Mouse (Mus musculus): ENCODE data around the gene Gtf3c4. TPM values are rescaled to one million over a fixed set of nuclear protein-coding genes. Genes with fewer than 3 reads are reported as not detected.

Gtf3c4 gene
- 12.3 and 14.3 TPM in 2 replicates for polyA plus RNA-seq (2015; fragmentation: Nextera tagmentation; extraction: Ambion mirVana)

GRCm38 (mm10) chr2:28840222-28840951 lies at the start of gene Gtf3c4, which contains the start of gene Ddx31:
Gene Gtf3c4 (minus strand): TSS chr2:28840360.
Gene Ddx31 (plus strand): TSS chr2:28840406.
- Histone ChIP-seq H3K4me1 (peaks cover 36% of the 10 kb centered on the region), H3K9me3 (no peaks in the 10 kb centered on the region), H3K27ac (peak within 1 kb of the TSS; percentile 93), H3K4me2 (peak within 1 kb of the TSS; percentile 78), H3K9ac (peak within 1 kb of the TSS; percentile 97), H3K4me3 (peak within 1 kb of the TSS; percentile 99), H3K27me3 (no peaks in the 10 kb centered on the region), H3K36me3 (peaks cover 13% of the 10 kb centered on the region)
- ATAC-seq (ENCODE audit: insufficient number of reproducible peaks, low FRiP score, low TSS enrichment, low read depth), result peak; percentile 93
- WGBS, result under 1% methylated on average over 61 of the region's 63 CpGs

GRCm38 (mm10) chr2:28884914-28885313 lies 44.8 kb upstream of the Gtf3c4 start:
- H3K27ac ChIP-seq, result no peak overlapping the region
- no peak overlapping the region for H3K9ac ChIP-seq
- H3K4me1 ChIP-seq, result no peaks in the 10 kb centered on the region
- no peak overlapping the region for H3K4me3 ChIP-seq
- 61% methylated on average over 4 of the region's 4 CpGs for WGBS
- ATAC-seq (ENCODE audit: insufficient number of reproducible peaks, low FRiP score, low TSS enrichment, low read depth), result no peak
- H3K27me3 ChIP-seq, result no peaks in the 10 kb centered on the region
- no peaks in the 10 kb centered on the region for H3K9me3 ChIP-seq
- peaks cover 66% of the 10 kb centered on the region for H3K36me3 ChIP-seq
- no peak overlapping the region for H3K4me2 ChIP-seq

GRCm38 (mm10) chr2:28882826-28883485 lies 42.8 kb upstream of the Gtf3c4 start:
- Histone ChIP-seq H3K36me3 (peaks cover 57% of the 10 kb centered on the region), H3K4me2 (no peak overlapping the region), H3K4me1 (no peaks in the 10 kb centered on the region), H3K27ac (no peak overlapping the region), H3K9ac (no peak overlapping the region), H3K27me3 (no peaks in the 10 kb centered on the region), H3K4me3 (no peak overlapping the region), H3K9me3 (no peaks in the 10 kb centered on the region)
- WGBS, result 77% methylated on average over 6 of the region's 6 CpGs
- no peak for ATAC-seq (ENCODE audit: insufficient number of reproducible peaks, low FRiP score, low TSS enrichment, low read depth)

- H3K9me3 ChIP-seq, result no peaks in the 10 kb centered on the region
- no peak overlapping the region for H3K27ac ChIP-seq
- H3K27me3 ChIP-seq, result no peaks in the 10 kb centered on the region
- no peak for ATAC-seq (ENCODE audit: insufficient number of reproducible peaks, low FRiP score, low TSS enrichment, low read depth)
- H3K4me1 ChIP-seq, result no peaks in the 10 kb centered on the region
- no peak overlapping the region for H3K9ac ChIP-seq
- H3K4me2 ChIP-seq, result no peak overlapping the region
- WGBS, result 89% methylated on average over 3 of the region's 3 CpGs
- peaks cover 55% of the 10 kb centered on the region for H3K36me3 ChIP-seq
- no peak overlapping the region for H3K4me3 ChIP-seq
These were observed 41.9 kb upstream of the Gtf3c4 start for GRCm38 (mm10) chr2:28882047-28882446.

- Histone ChIP-seq H3K9ac (no peak overlapping the region), H3K27ac (no peak overlapping the region), H3K27me3 (no peaks in the 10 kb centered on the region), H3K4me2 (no peak overlapping the region), H3K36me3 (peaks cover 58% of the 10 kb centered on the region), H3K4me1 (no peaks in the 10 kb centered on the region), H3K9me3 (no peaks in the 10 kb centered on the region), H3K4me3 (no peak overlapping the region)
- no peak for ATAC-seq (ENCODE audit: insufficient number of reproducible peaks, low FRiP score, low TSS enrichment, low read depth)
- WGBS, result 94% methylated on average over 3 of the region's 3 CpGs
These were observed 41.1 kb upstream of the Gtf3c4 start for GRCm38 (mm10) chr2:28881275-28881674.

GRCm38 (mm10) chr2:28875554-28875953 lies 35.4 kb upstream of the Gtf3c4 start:
- ATAC-seq (ENCODE audit: insufficient number of reproducible peaks, low FRiP score, low TSS enrichment, low read depth), result no peak
- no peak overlapping the region for H3K4me3 ChIP-seq
- no peak overlapping the region for H3K9ac ChIP-seq
- H3K4me2 ChIP-seq, result no peak overlapping the region
- H3K36me3 ChIP-seq, result peaks cover 55% of the 10 kb centered on the region
- no peak overlapping the region for H3K27ac ChIP-seq
- H3K27me3 ChIP-seq, result no peaks in the 10 kb centered on the region
- 85% methylated on average over 11 of the region's 11 CpGs for WGBS
- H3K4me1 ChIP-seq, result no peaks in the 10 kb centered on the region
- H3K9me3 ChIP-seq, result no peaks in the 10 kb centered on the region

GRCm38 (mm10) chr2:28867495-28867894 lies 27.3 kb upstream of the Gtf3c4 start:
- no peak for ATAC-seq (ENCODE audit: insufficient number of reproducible peaks, low FRiP score, low TSS enrichment, low read depth)
- no peak overlapping the region for H3K4me3 ChIP-seq
- no peak overlapping the region for H3K4me2 ChIP-seq
- WGBS, result 66% methylated on average over 7 of the region's 7 CpGs
- H3K9me3 ChIP-seq, result no peaks in the 10 kb centered on the region
- H3K27me3 ChIP-seq, result no peaks in the 10 kb centered on the region
- peaks cover 56% of the 10 kb centered on the region for H3K36me3 ChIP-seq
- no peaks in the 10 kb centered on the region for H3K4me1 ChIP-seq
- no peak overlapping the region for H3K9ac ChIP-seq
- H3K27ac ChIP-seq, result no peak overlapping the region

- Histone ChIP-seq H3K27me3 (no peaks in the 10 kb centered on the region), H3K9me3 (no peaks in the 10 kb centered on the region), H3K4me2 (no peak overlapping the region), H3K4me3 (no peak overlapping the region), H3K27ac (no peak overlapping the region), H3K9ac (no peak overlapping the region), H3K4me1 (no peaks in the 10 kb centered on the region), H3K36me3 (peaks cover 89% of the 10 kb centered on the region)
- no peak for ATAC-seq (ENCODE audit: insufficient number of reproducible peaks, low FRiP score, low TSS enrichment, low read depth)
These were observed 23.7 kb upstream of the Gtf3c4 start for GRCm38 (mm10) chr2:28863857-28864256.

- no peak overlapping the region for H3K4me3 ChIP-seq
- no peak for ATAC-seq (ENCODE audit: insufficient number of reproducible peaks, low FRiP score, low TSS enrichment, low read depth)
- no peaks in the 10 kb centered on the region for H3K4me1 ChIP-seq
- 91% methylated on average over 8 of the region's 8 CpGs for WGBS
- H3K9me3 ChIP-seq, result no peaks in the 10 kb centered on the region
- H3K27ac ChIP-seq, result no peak overlapping the region
- no peak overlapping the region for H3K4me2 ChIP-seq
- no peak overlapping the region for H3K9ac ChIP-seq
- no peaks in the 10 kb centered on the region for H3K27me3 ChIP-seq
- peaks cover 85% of the 10 kb centered on the region for H3K36me3 ChIP-seq
These were observed 20.7 kb upstream of the Gtf3c4 start for GRCm38 (mm10) chr2:28860678-28861423.

GRCm38 (mm10) chr2:28859303-28859702 lies 19.1 kb upstream of the Gtf3c4 start:
- no peaks in the 10 kb centered on the region for H3K4me1 ChIP-seq
- H3K9me3 ChIP-seq, result no peaks in the 10 kb centered on the region
- no peak overlapping the region for H3K4me3 ChIP-seq
- no peak for ATAC-seq (ENCODE audit: insufficient number of reproducible peaks, low FRiP score, low TSS enrichment, low read depth)
- WGBS, result 89% methylated on average over 4 of the region's 4 CpGs
- H3K27ac ChIP-seq, result no peak overlapping the region
- H3K27me3 ChIP-seq, result no peaks in the 10 kb centered on the region
- no peak overlapping the region for H3K4me2 ChIP-seq
- peaks cover 83% of the 10 kb centered on the region for H3K36me3 ChIP-seq
- no peak overlapping the region for H3K9ac ChIP-seq

GRCm38 (mm10) chr2:28855773-28856172 lies 15.6 kb upstream of the Gtf3c4 start:
- WGBS, result 94% methylated on average over 2 of the region's 2 CpGs
- H3K4me2 ChIP-seq, result no peak overlapping the region
- no peak overlapping the region for H3K27ac ChIP-seq
- H3K4me1 ChIP-seq, result no peaks in the 10 kb centered on the region
- no peaks in the 10 kb centered on the region for H3K27me3 ChIP-seq
- no peak for ATAC-seq (ENCODE audit: insufficient number of reproducible peaks, low FRiP score, low TSS enrichment, low read depth)
- H3K9ac ChIP-seq, result no peak overlapping the region
- peaks cover 65% of the 10 kb centered on the region for H3K36me3 ChIP-seq
- no peaks in the 10 kb centered on the region for H3K9me3 ChIP-seq
- H3K4me3 ChIP-seq, result no peak overlapping the region

- no peak for ATAC-seq (ENCODE audit: insufficient number of reproducible peaks, low FRiP score, low TSS enrichment, low read depth)
- no peaks in the 10 kb centered on the region for H3K4me1 ChIP-seq
- WGBS, result 94% methylated on average over 3 of the region's 3 CpGs
- H3K4me2 ChIP-seq, result no peak overlapping the region
- no peaks in the 10 kb centered on the region for H3K27me3 ChIP-seq
- peaks cover 67% of the 10 kb centered on the region for H3K36me3 ChIP-seq
- H3K27ac ChIP-seq, result no peak overlapping the region
- no peaks in the 10 kb centered on the region for H3K9me3 ChIP-seq
- H3K4me3 ChIP-seq, result no peak overlapping the region
- no peak overlapping the region for H3K9ac ChIP-seq
These were observed 12.4 kb upstream of the Gtf3c4 start for GRCm38 (mm10) chr2:28852594-28852993.

All from limb, embryonic 15.5 days (tissue).